Mouse (Mus musculus): Measurements from ENCODE around the gene Rps15. TPM values are rescaled to one million over a fixed set of nuclear protein-coding genes. Genes with fewer than 3 reads are reported as not detected.

The Rps15 gene
- polyA plus RNA-seq, 1 experiment: 1,616 TPM

DNA sequence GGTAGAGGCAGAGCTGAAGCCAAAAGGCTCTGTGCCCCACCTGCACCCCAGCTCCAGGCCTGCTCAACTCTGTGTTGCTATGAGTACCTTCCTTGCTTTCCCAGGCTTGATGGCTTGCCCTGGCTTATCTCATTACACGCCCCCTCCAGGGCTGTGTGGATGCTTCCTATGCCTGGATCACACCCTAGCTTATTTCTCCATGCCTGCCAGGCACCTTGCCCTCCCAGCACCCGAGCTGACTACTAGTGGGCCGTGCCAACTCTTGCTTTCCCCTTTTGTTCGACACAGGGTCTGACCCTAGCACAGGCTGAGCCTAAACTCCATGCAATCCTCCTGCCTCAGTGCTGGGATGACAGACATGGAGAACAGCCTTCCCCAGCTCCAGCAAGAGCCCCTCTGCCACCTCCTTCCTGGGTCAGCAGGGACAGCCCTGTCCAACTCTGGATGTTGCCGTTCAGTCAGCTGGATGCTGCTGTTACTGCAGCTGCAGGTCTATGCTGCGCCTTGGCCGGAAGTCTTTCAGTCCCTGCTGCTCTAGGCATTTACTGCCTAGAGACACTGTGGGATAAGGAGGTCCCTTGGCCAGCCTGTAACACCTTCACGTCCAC, 5.4 kb downstream of the Rps15 start:
- H3K4me3 ChIP-seq (ENCODE audit: insufficient read depth, low read length): no peak overlapping the region
- no peak overlapping the region for H3K27ac ChIP-seq (ENCODE audit: insufficient read depth, low read depth, low read length)
- peaks cover 3% of the 10 kb centered on the region; the same call in 1 of the 2 replicates for H3K4me1 ChIP-seq (ENCODE audit: control insufficient read depth, insufficient read depth, low read length)
- TF ChIP-seq CTCF (IDR thresholded peaks at IDR 0.05; ENCODE audit: low read depth, low read length) (no peak), POLR2A (IDR thresholded peaks at IDR 0.05; ENCODE audit: borderline replicate concordance, low read depth, low read length) (no peak)

DNA sequence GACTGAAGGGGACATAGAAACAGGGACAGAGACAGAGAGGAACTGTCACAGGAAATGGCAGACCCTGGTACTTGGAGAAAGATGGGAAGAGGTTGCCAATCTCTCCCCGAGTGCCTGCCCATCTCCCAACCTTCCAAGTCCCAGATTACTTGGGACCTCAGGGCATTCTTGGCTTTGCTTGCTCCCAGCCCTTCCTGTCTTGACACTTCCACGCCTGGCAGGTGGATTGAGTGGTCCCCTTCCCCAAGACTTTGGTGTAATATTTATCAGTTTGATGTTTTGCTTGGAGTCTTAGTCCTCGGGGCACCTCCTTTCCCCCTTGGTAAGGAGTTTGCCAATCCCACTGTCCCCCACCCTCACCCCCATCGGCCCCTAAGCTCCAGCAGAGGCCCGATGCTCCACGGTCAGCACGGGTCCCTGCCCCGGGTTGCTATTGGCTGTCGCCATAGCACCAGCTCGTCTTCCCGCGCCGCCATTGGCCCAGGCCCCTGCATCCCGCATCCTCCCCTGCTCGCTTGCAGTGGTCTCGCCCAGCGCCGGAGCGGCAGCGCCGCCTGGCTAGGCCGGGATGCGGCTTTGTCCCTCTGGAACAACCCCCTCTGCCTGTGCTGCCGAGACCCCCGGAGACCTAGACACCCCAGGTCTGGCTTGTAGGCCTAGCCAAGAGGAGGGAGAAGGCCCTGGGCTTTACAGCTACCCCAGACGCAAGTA, 6.5 kb downstream of the Rps15 start:
- H3K4me3 ChIP-seq (ENCODE audit: insufficient read depth, low read length): no peak overlapping the region
- H3K4me1 ChIP-seq (ENCODE audit: control insufficient read depth, insufficient read depth, low read length): peaks cover 3% of the 10 kb centered on the region; the same call in 1 of the 2 replicates
- TF ChIP-seq CTCF (IDR thresholded peaks at IDR 0.05; ENCODE audit: low read depth, low read length): no peak
- TF ChIP-seq POLR2A (IDR thresholded peaks at IDR 0.05; ENCODE audit: borderline replicate concordance, low read depth, low read length): no peak
- no peak overlapping the region for H3K27ac ChIP-seq (ENCODE audit: insufficient read depth, low read depth, low read length)

- Histone ChIP-seq H3K4me1 (ENCODE audit: control insufficient read depth, insufficient read depth, low read length) (no peaks in the 10 kb centered on the region), H3K27ac (ENCODE audit: insufficient read depth, low read depth, low read length) (no peak overlapping the region), H3K4me3 (ENCODE audit: insufficient read depth, low read length) (no peak overlapping the region)
- no peak for TF ChIP-seq CTCF (IDR thresholded peaks at IDR 0.05; ENCODE audit: low read depth, low read length)
- no peak for TF ChIP-seq POLR2A (IDR thresholded peaks at IDR 0.05; ENCODE audit: borderline replicate concordance, low read depth, low read length)
These were observed 7.0 kb downstream of the Rps15 start for GRCm38 (mm10) chr10:80299301-80299700.

- Histone ChIP-seq H3K27ac (ENCODE audit: insufficient read depth, low read depth, low read length) (no peak overlapping the region), H3K4me1 (ENCODE audit: control insufficient read depth, insufficient read depth, low read length) (no peaks in the 10 kb centered on the region), H3K4me3 (ENCODE audit: insufficient read depth, low read length) (no peak overlapping the region)
- TF ChIP-seq CTCF (IDR thresholded peaks at IDR 0.05; ENCODE audit: low read depth, low read length) (no peak), POLR2A (IDR thresholded peaks at IDR 0.05; ENCODE audit: borderline replicate concordance, low read depth, low read length) (no peak)
These were observed 7.6 kb downstream of the Rps15 start for GRCm38 (mm10) chr10:80299824-80300223.

DNA sequence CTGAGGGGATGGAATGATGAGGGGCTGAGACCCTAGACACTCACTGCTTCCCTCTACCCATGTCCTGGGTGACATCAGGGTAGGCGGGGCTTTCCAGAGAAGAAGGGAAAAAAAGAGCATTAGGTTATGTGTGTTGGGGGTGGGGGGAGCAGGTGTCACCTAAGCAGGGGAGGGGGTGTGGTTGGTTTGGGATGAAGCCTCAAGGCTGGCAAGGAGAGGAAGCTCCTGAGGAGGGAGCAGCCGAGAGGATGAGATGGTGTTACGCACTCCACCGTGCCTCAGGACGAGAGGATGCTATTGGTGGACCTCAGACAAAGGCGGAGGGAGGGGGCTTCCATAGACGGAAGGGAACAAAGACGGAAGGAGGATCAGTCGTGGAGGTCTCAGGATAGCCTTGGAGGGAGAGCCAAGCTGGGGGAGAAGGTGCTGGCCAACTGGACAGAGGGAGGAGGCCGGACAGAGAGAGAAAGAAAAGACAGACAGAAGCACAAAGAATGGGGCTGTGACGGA, 8.5 kb downstream of the Rps15 start:
- no peak overlapping the region for H3K27ac ChIP-seq (ENCODE audit: insufficient read depth, low read depth, low read length)
- no peaks in the 10 kb centered on the region for H3K4me1 ChIP-seq (ENCODE audit: control insufficient read depth, insufficient read depth, low read length)
- no peak overlapping the region for H3K4me3 ChIP-seq (ENCODE audit: insufficient read depth, low read length)
- TF ChIP-seq POLR2A (IDR thresholded peaks at IDR 0.05; ENCODE audit: borderline replicate concordance, low read depth, low read length): no peak
- no peak for TF ChIP-seq CTCF (IDR thresholded peaks at IDR 0.05; ENCODE audit: low read depth, low read length)

- Histone ChIP-seq H3K4me1 (ENCODE audit: control insufficient read depth, insufficient read depth, low read length) (no peaks in the 10 kb centered on the region), H3K4me3 (ENCODE audit: insufficient read depth, low read length) (no peak overlapping the region), H3K27ac (ENCODE audit: insufficient read depth, low read depth, low read length) (no peak overlapping the region)
- TF ChIP-seq POLR2A (IDR thresholded peaks at IDR 0.05; ENCODE audit: borderline replicate concordance, low read depth, low read length) (no peak), CTCF (IDR thresholded peaks at IDR 0.05; ENCODE audit: low read depth, low read length) (no peak)
These were observed 9.2 kb downstream of the Rps15 start for GRCm38 (mm10) chr10:80301256-80302081.

- no peak overlapping the region for H3K27ac ChIP-seq (ENCODE audit: insufficient read depth, low read depth, low read length)
- no peak for TF ChIP-seq POLR2A (IDR thresholded peaks at IDR 0.05; ENCODE audit: borderline replicate concordance, low read depth, low read length)
- TF ChIP-seq CTCF (IDR thresholded peaks at IDR 0.05; ENCODE audit: low read depth, low read length): no peak
- no peak overlapping the region for H3K4me3 ChIP-seq (ENCODE audit: insufficient read depth, low read length)
- H3K4me1 ChIP-seq (ENCODE audit: control insufficient read depth, insufficient read depth, low read length): no peaks in the 10 kb centered on the region
These were observed 9.8 kb downstream of the Rps15 start for GRCm38 (mm10) chr10:80302082-80302355.

GRCm38 (mm10) chr10:80302471-80302881, 10.2 kb downstream of the Rps15 start:
- H3K27ac ChIP-seq (ENCODE audit: insufficient read depth, low read depth, low read length): no peak overlapping the region
- no peak overlapping the region for H3K4me3 ChIP-seq (ENCODE audit: insufficient read depth, low read length)
- TF ChIP-seq CTCF (IDR thresholded peaks at IDR 0.05; ENCODE audit: low read depth, low read length): no peak
- TF ChIP-seq POLR2A (IDR thresholded peaks at IDR 0.05; ENCODE audit: borderline replicate concordance, low read depth, low read length): no peak
- no peaks in the 10 kb centered on the region for H3K4me1 ChIP-seq (ENCODE audit: control insufficient read depth, insufficient read depth, low read length)

GRCm38 (mm10) chr10:80304458-80304857, 12.2 kb downstream of the Rps15 start:
- no peak overlapping the region for H3K27ac ChIP-seq (ENCODE audit: insufficient read depth, low read depth, low read length)
- no peaks in the 10 kb centered on the region for H3K4me1 ChIP-seq (ENCODE audit: control insufficient read depth, insufficient read depth, low read length)
- H3K4me3 ChIP-seq (ENCODE audit: insufficient read depth, low read length): peak overlapping the region; percentile 41
- no peak for TF ChIP-seq POLR2A (IDR thresholded peaks at IDR 0.05; ENCODE audit: borderline replicate concordance, low read depth, low read length)
- TF ChIP-seq CTCF (IDR thresholded peaks at IDR 0.05; ENCODE audit: low read depth, low read length): no peak

GRCm38 (mm10) chr10:80304862-80305261, 12.6 kb downstream of the Rps15 start:
- no peak for TF ChIP-seq CTCF (IDR thresholded peaks at IDR 0.05; ENCODE audit: low read depth, low read length)
- TF ChIP-seq POLR2A (IDR thresholded peaks at IDR 0.05; ENCODE audit: borderline replicate concordance, low read depth, low read length): no peak
- Histone ChIP-seq H3K4me3 (ENCODE audit: insufficient read depth, low read length) (peak overlapping the region; percentile 41), H3K27ac (ENCODE audit: insufficient read depth, low read depth, low read length) (no peak overlapping the region), H3K4me1 (ENCODE audit: control insufficient read depth, insufficient read depth, low read length) (no peaks in the 10 kb centered on the region)
